Mouse (Mus musculus): Measurements from ENCODE around the gene Fn3krp. TPM values are rescaled to one million over a fixed set of nuclear protein-coding genes. Genes with fewer than 3 reads are reported as not detected.

The Fn3krp gene
- polyA plus RNA-seq (2011; ENCODE audit: insufficient read length, low read depth, missing spikeins), result 6.9 and 9.0 TPM in 2 replicates

DNA sequence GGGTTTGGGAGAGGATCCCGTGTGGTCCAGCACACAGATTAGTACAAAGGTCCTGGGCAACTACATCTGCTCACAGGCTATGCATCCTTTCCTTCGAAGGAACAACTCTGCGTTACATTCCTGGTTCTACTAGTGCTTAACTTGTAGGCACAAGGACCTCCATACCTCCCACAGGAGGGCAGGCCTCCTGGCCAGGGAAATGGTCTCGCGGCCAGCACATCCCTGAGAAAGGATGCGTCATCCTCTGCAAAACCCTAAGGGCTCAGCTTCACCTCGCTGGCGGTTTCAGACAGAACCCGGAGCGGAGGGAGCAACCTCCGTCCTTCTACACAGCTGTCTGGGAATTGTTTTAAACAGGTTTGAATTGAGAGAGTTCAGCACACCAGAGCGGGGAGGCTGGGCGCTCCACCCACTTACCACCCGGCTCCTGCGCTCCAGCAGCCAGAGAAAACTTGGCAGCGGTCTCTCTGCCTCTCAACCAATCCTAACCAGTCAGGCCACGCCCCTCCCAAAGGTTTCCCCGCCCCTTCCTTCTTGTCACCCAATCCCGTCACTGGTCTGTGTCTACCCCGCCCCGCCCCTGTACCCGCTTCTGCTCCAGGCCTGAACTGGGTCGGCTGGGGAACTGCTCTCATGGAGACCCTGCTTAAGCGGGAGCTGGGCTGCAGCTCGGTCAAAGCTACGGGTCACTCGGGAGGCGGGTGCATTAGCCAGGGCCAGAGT lies at the start of gene Fn3krp:
Gene Fn3krp, plus strand, starts transcription at position 572 of the 723 bp plus-strand sequence.
- TF ChIP-seq CTCF (IDR thresholded peaks at IDR 0.05; ENCODE audit: borderline replicate concordance, insufficient read depth, low read length), result peak; percentile 38; the same call in 1 of the 2 replicates
- TF ChIP-seq POLR2A (IDR thresholded peaks at IDR 0.05; ENCODE audit: low read depth, low read length), result peak; percentile 64
- peaks cover 5% of the 10 kb centered on the region; the same call in 1 of the 2 replicates for H3K4me1 ChIP-seq (ENCODE audit: control insufficient read depth, insufficient read depth, low read length)
- peak within 1 kb of the TSS; percentile 12 for H3K27ac ChIP-seq (ENCODE audit: insufficient read depth, low read length)

DNA sequence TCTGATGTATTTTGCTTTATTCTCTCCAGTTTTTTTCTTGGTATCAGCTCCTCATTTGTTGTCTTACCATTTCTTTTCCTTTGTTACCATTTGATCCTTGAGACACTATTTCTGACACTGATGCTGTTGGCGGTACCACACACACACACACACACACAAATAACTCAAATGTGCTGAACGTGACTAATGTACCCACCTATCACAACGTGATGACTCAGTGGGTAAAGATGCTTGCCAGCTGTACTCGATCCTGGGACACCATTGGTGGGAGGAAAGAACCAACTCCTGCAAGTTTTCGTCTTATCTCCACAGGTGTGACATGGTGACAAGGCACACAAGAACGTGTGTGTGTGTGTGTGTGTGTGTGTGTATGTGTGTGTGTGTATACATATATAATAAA lies 47.9 kb upstream of the Fn3krp start:
- 0 out of 2 replicates have a peak, but pooled peaks cover 3% of the 10 kb centered on the region for H3K4me1 ChIP-seq (ENCODE audit: control insufficient read depth, insufficient read depth, low read length)
- TF ChIP-seq POLR2A (IDR thresholded peaks at IDR 0.05; ENCODE audit: low read depth, low read length) (no peak), CTCF (IDR thresholded peaks at IDR 0.05; ENCODE audit: borderline replicate concordance, insufficient read depth, low read length) (no peak)
- H3K27ac ChIP-seq (ENCODE audit: insufficient read depth, low read length), result no peak overlapping the region
- no peak overlapping the region for H3K4me3 ChIP-seq (ENCODE audit: insufficient read depth, low read length)

More for the DNA sequence above, at the start of gene Fn3krp:
- H3K4me3 ChIP-seq (ENCODE audit: insufficient read depth, low read length), result peak within 1 kb of the TSS; percentile 89

DNA sequence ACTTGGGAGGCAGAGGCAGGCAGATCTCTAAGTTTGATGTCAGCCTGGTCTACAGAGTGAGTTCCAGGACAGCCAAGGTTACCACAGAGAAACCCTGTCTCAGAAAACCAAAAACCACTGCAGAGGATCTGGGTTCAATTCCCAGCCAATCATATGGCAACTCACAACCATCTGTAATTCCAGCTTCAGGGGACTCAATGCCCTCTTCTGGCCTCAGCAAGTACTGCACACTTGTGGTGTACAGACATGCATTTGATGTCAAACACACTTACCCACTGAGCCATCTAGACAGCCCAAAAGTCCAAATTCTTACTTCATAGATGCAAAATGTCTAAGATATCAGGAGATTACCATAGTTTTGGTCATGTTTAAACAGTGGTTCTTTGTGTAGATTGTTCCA lies 42.6 kb upstream of the Fn3krp start:
- no peak for TF ChIP-seq CTCF (IDR thresholded peaks at IDR 0.05; ENCODE audit: borderline replicate concordance, insufficient read depth, low read length)
- TF ChIP-seq POLR2A (IDR thresholded peaks at IDR 0.05; ENCODE audit: low read depth, low read length), result no peak
- no peak overlapping the region for H3K4me3 ChIP-seq (ENCODE audit: insufficient read depth, low read length)
- H3K4me1 ChIP-seq (ENCODE audit: control insufficient read depth, insufficient read depth, low read length), result no peaks in the 10 kb centered on the region
- H3K27ac ChIP-seq (ENCODE audit: insufficient read depth, low read length), result no peak overlapping the region

DNA sequence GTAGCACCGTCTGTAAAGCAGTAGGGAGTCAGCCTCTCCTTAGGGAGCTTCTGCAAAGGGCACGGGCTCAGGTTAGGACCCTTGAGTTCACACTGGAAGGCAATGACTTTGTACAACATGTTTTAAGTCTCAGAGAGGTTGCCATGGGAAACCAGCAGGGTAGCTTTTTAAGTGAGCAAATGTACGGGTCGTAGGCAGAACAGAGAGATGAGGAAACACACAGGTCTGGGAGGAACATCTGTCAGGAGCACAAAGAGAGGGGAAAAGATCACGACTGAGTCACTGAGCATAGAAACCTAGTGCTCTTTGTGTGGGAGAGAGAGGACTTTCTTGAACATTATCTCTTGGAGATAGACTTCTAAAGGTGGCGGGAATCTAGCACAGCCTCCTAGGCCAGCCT lies 40.9 kb upstream of the Fn3krp start:
- Histone ChIP-seq H3K27ac (ENCODE audit: insufficient read depth, low read length) (no peak overlapping the region), H3K4me1 (ENCODE audit: control insufficient read depth, insufficient read depth, low read length) (no peaks in the 10 kb centered on the region), H3K4me3 (ENCODE audit: insufficient read depth, low read length) (no peak overlapping the region)
- TF ChIP-seq CTCF (IDR thresholded peaks at IDR 0.05; ENCODE audit: borderline replicate concordance, insufficient read depth, low read length), result no peak
- no peak for TF ChIP-seq POLR2A (IDR thresholded peaks at IDR 0.05; ENCODE audit: low read depth, low read length)

DNA sequence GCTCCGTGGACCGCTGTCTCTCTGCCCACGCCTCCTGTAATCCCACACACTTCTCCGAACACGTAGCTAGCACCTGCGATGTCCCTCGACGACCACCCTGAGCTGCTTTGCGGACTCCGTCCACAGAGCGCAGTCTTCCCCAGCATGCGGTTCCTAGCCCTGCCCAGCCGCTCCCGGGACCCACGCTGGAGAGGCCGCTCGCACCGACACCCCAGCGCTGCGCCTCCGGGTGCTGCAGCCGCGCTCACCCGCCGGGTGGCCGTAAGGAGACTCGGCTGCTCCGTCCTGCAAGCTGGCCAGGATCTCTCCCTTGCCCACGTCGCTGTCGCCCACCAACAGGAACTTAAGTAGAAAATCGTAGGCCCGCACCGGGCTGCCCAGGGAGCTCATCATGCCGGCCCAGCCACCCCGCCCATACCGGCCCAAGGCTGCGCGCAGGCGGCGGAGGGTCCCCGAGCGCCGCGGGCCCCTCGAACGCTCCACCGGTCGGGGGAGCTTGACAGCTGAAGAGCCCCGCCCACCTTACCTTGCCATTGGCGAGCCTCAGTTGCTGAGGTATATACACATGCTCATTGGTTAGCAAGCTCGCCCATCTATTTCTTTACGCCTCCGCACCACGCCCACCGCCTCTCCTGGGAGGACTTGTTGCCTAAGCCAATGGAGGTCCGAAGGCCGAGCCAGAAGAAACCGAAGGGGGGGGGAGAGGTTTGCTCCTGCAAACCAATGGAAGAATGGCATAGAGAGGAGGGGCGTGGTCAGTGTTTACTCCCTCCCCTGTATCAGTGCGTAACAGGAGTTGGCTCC lies 33.2 kb upstream of the Fn3krp start, which contains the start of gene Rab40b:
Gene Rab40b, minus strand, starts transcription at position 502 of the 804 bp plus-strand sequence.
- peak within 1 kb of the TSS; percentile 57 for H3K4me3 ChIP-seq (ENCODE audit: insufficient read depth, low read length)
- TF ChIP-seq CTCF (IDR thresholded peaks at IDR 0.05; ENCODE audit: borderline replicate concordance, insufficient read depth, low read length), result no peak
- TF ChIP-seq POLR2A (IDR thresholded peaks at IDR 0.05; ENCODE audit: low read depth, low read length), result peak; percentile 46; the same call in 1 of the 2 replicates
- no peak within 1 kb of the TSS for H3K27ac ChIP-seq (ENCODE audit: insufficient read depth, low read length)
- no peaks in the 10 kb centered on the region for H3K4me1 ChIP-seq (ENCODE audit: control insufficient read depth, insufficient read depth, low read length)

DNA sequence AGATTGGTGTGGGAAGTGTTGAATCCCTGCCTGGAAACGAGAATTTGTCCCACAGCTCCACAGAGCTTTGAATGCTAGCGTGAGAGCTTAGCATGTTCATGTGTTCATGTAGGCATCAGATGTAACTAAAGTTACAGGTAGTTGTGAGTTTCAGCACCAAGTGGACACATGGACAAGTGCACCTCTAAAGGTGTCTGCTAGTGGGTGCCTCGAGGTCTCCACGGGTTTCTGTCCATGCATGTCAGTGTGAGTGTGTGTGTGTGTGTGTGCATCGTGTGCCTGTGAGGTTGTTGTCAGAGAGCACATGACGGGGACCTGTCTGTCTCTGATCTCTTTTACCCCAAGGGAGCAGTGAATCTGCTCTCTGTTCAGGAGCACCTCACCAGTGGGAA lies 32.7 kb upstream of the Fn3krp start:
- no peak for TF ChIP-seq CTCF (IDR thresholded peaks at IDR 0.05; ENCODE audit: borderline replicate concordance, insufficient read depth, low read length)
- peak; percentile 39; the same call in 1 of the 2 replicates for TF ChIP-seq POLR2A (IDR thresholded peaks at IDR 0.05; ENCODE audit: low read depth, low read length)
- Histone ChIP-seq H3K27ac (ENCODE audit: insufficient read depth, low read length) (no peak overlapping the region), H3K4me3 (ENCODE audit: insufficient read depth, low read length) (no peak overlapping the region), H3K4me1 (ENCODE audit: control insufficient read depth, insufficient read depth, low read length) (no peaks in the 10 kb centered on the region)

DNA sequence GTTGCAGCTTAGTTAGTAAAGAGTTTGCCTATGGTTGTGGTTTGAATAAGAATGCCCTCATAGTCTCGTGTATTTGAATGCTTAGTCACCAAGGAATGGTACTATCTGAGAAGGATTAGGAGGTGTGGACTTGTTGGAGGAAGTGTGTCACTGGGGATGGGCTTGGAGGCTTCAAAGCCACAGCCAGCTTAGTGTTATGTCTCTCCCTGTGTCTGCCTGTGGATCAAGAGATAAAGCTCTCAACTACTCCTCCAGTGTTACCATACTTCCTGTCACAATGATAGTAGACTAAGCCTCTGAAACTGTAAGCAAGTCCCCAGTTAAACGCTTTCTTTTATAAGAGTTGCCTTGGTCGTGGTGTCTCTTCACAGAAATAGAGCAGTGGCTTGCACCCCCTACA lies 30.4 kb upstream of the Fn3krp start:
- Histone ChIP-seq H3K27ac (ENCODE audit: insufficient read depth, low read length) (no peak overlapping the region), H3K4me1 (ENCODE audit: control insufficient read depth, insufficient read depth, low read length) (no peaks in the 10 kb centered on the region), H3K4me3 (ENCODE audit: insufficient read depth, low read length) (no peak overlapping the region)
- TF ChIP-seq CTCF (IDR thresholded peaks at IDR 0.05; ENCODE audit: borderline replicate concordance, insufficient read depth, low read length) (no peak), POLR2A (IDR thresholded peaks at IDR 0.05; ENCODE audit: low read depth, low read length) (no peak)

DNA sequence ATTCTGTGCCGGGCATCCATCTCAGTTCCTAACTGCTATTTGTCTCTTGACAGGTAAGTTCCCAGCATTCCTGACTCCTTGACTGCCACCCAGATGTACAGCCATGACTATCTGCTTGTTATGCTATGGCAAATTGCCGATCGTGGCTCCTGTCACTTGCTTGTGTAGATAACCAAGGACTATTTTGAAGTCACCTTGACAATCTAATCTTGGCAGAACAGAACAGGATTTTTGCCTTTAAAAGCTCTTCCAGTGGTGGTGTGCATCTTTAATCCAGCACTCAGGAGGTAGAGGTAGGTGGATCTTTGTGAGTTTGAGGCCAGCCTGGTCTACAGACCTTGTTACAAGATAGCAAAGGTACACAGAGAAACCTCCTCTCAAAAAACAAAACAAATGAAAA lies 28.8 kb upstream of the Fn3krp start:
- TF ChIP-seq CTCF (IDR thresholded peaks at IDR 0.05; ENCODE audit: borderline replicate concordance, insufficient read depth, low read length), result no peak
- TF ChIP-seq POLR2A (IDR thresholded peaks at IDR 0.05; ENCODE audit: low read depth, low read length), result no peak
- Histone ChIP-seq H3K4me3 (ENCODE audit: insufficient read depth, low read length) (no peak overlapping the region), H3K4me1 (ENCODE audit: control insufficient read depth, insufficient read depth, low read length) (no peaks in the 10 kb centered on the region), H3K27ac (ENCODE audit: insufficient read depth, low read length) (no peak overlapping the region)

DNA sequence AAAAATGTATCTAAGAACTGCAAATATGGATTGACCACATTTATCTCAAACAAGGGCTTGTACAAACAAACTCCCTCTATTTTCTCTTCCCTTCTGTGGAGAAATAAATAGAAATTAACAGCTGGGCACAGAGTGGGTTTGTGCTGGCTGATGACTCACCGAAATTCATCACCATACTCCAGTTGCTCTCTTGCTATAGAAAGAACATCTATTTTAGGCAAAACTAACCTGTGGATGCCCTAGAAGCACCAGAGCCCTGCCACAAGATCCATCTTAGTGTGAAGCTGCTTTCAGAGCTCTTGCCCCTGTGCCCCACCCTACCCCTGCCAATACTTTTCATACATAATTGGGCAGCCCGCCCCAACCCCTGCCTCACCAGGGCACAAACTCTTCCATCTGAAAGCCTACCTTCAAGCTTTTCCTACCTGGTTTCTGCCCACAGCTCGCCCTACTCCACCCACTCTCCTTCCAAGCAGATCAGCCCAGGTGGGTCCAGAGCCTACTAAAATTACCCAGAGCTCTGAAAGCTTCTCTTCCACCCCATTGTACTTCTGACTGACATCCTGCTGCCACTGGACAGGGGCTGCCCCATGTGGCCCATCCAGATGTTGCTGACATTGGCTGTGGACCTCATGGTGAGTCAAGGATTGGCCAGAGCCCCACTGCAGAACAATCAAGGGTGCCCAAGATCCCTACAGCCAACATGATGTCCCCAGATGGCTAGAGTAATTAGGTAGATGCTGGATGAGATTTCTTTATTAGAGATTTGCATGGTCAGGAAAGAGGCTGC lies 13.6 kb upstream of the Fn3krp start:
- no peak for TF ChIP-seq CTCF (IDR thresholded peaks at IDR 0.05; ENCODE audit: borderline replicate concordance, insufficient read depth, low read length)
- no peak for TF ChIP-seq POLR2A (IDR thresholded peaks at IDR 0.05; ENCODE audit: low read depth, low read length)
- Histone ChIP-seq H3K4me1 (ENCODE audit: control insufficient read depth, insufficient read depth, low read length) (no peaks in the 10 kb centered on the region), H3K27ac (ENCODE audit: insufficient read depth, low read length) (no peak overlapping the region), H3K4me3 (ENCODE audit: insufficient read depth, low read length) (no peak overlapping the region)
